10 mouse cellular contexts compared by ENCODE assay signal in genomic region chr15:102003516-102003915, GRCm38 (mm10). TPM values are rescaled to one million over a fixed set of nuclear protein-coding genes. Genes with fewer than 3 reads are reported as not detected.
DNase-seq lines count a peak whose midpoint lies in the region; ATAC-seq lines count a peak whose summit lies in the region.
"Had no signal": no experiment of that assay in that cellular context is flagged by ENCODE, and none has a peak within 500 bp of the region (broad histone marks: within the 10 kb centered on the region; RNA-seq: fewer than 3 reads in every experiment).

No protein-coding gene starts in this region.

- H3K9me3 ChIP-seq in heart, embryonic 16.5 days (replicated peaks; ENCODE audit: control insufficient read depth, low read length) = no peaks in the 10 kb centered on the region
- no peaks in the 10 kb centered on the region for H3K9me3 ChIP-seq in embryonic facial prominence, embryonic 15.5 days (replicated peaks)
- H3K9me3 ChIP-seq in limb, embryonic 11.5 days (ENCODE audit: control insufficient read depth, low read length) = no peaks in the 10 kb centered on the region
- H3K9me3 ChIP-seq in midbrain, embryonic 15.5 days = no peaks in the 10 kb centered on the region

- no peak for DNase-seq in heart, postnatal 14 days
- no peak for DNase-seq in limb, embryonic 11.5 days (ENCODE audit: low spot score)
- no peak for DNase-seq in layer of hippocampus, adult 9-10 months (ENCODE audit: low spot score)
- no peak for DNase-seq in thymus, postnatal 4 days

- H3K4me2 ChIP-seq in heart, embryonic 16.5 days (ENCODE audit: low read depth, low read length) = peak overlapping the region; percentile 62
- H3K4me2 ChIP-seq in embryonic facial prominence, embryonic 15.5 days (replicated peaks) = peak overlapping the region; percentile 54
- H3K4me2 ChIP-seq in limb, embryonic 11.5 days (ENCODE audit: low read depth, severe bottlenecking) = peak overlapping the region; percentile 48
- peak overlapping the region; percentile 45; the same call in 1 of the 2 replicates for H3K4me2 ChIP-seq in midbrain, embryonic 15.5 days

- intact Hi-C loops in heart, postnatal 14 days (cut with DNase I) = no loop called here

- peak overlapping the region; percentile 41 for H3K4me3 ChIP-seq in heart, embryonic 16.5 days (ENCODE audit: low read length)
- peak overlapping the region; percentile 37 for H3K4me3 ChIP-seq in embryonic facial prominence, embryonic 15.5 days (replicated peaks)
- peak overlapping the region; percentile 27 for H3K4me3 ChIP-seq in limb, embryonic 11.5 days (ENCODE audit: low read depth, low read length)
- H3K4me3 ChIP-seq in midbrain, embryonic 15.5 days = peak overlapping the region; percentile 12; the same call in 1 of the 2 replicates

- no peaks in the 10 kb centered on the region for H3K36me3 ChIP-seq in heart, embryonic 16.5 days (ENCODE audit: control insufficient read depth, insufficient read depth)
- H3K36me3 ChIP-seq in embryonic facial prominence, embryonic 15.5 days = no peaks in the 10 kb centered on the region
- no peaks in the 10 kb centered on the region for H3K36me3 ChIP-seq in limb, embryonic 11.5 days (ENCODE audit: control insufficient read depth, insufficient read depth, low read length)
- no peaks in the 10 kb centered on the region for H3K36me3 ChIP-seq in midbrain, embryonic 15.5 days (replicated peaks)

- no peak overlapping the region for H3K27ac ChIP-seq in heart, embryonic 16.5 days (ENCODE audit: low read length)
- no peak overlapping the region for H3K27ac ChIP-seq in embryonic facial prominence, embryonic 15.5 days (replicated peaks)
- no peak overlapping the region for H3K27ac ChIP-seq in limb, embryonic 11.5 days (replicated peaks; ENCODE audit: low read depth, low read length)
- no peak overlapping the region for H3K27ac ChIP-seq in midbrain, embryonic 15.5 days

- ATAC-seq in heart, embryonic 16.5 days (replicated peaks; ENCODE audit: extremely low read depth, insufficient read depth, low FRiP score) = no peak
- ATAC-seq in embryonic facial prominence, embryonic 15.5 days (ENCODE audit: insufficient number of reproducible peaks, low FRiP score, low TSS enrichment, low read depth) = no peak
- no peak for ATAC-seq in limb, embryonic 11.5 days (ENCODE audit: insufficient number of reproducible peaks, low FRiP score, low TSS enrichment, low read depth)
- no peak for ATAC-seq in midbrain, embryonic 15.5 days (replicated peaks)
- ATAC-seq in megakaryocyte-erythroid progenitor cell, adult 5-6 weeks (replicated peaks; ENCODE audit: low FRiP score, low TSS enrichment, poor library complexity, severe bottlenecking) = no peak

- H3K4me1 ChIP-seq in heart, embryonic 16.5 days (ENCODE audit: control insufficient read depth, insufficient read depth, low read length) = peaks cover 7% of the 10 kb centered on the region; the same call in 1 of the 2 replicates
- H3K4me1 ChIP-seq in embryonic facial prominence, embryonic 15.5 days = peaks cover 40% of the 10 kb centered on the region
- peaks cover 16% of the 10 kb centered on the region for H3K4me1 ChIP-seq in limb, embryonic 11.5 days (ENCODE audit: control insufficient read depth, insufficient read depth, low read length)
- peaks cover 8% of the 10 kb centered on the region for H3K4me1 ChIP-seq in midbrain, embryonic 15.5 days

- H3K9ac ChIP-seq in heart, embryonic 16.5 days (ENCODE audit: low read length) = peak overlapping the region; percentile 67
- H3K9ac ChIP-seq in embryonic facial prominence, embryonic 15.5 days = peak overlapping the region; percentile 23
- no peak overlapping the region for H3K9ac ChIP-seq in limb, embryonic 11.5 days (ENCODE audit: low read length)
- H3K9ac ChIP-seq in midbrain, embryonic 15.5 days = no peak overlapping the region

- peaks cover 25% of the 10 kb centered on the region for H3K27me3 ChIP-seq in heart, embryonic 16.5 days (ENCODE audit: control insufficient read depth, insufficient read depth, low read length)
- peaks cover 67% of the 10 kb centered on the region for H3K27me3 ChIP-seq in embryonic facial prominence, embryonic 15.5 days
- peaks cover 17% of the 10 kb centered on the region for H3K27me3 ChIP-seq in limb, embryonic 11.5 days (ENCODE audit: control insufficient read depth, insufficient read depth, low read length)
- H3K27me3 ChIP-seq in midbrain, embryonic 15.5 days (replicated peaks) = peaks cover 64% of the 10 kb centered on the region

- 28% methylated on average over 12 of the region's 12 CpGs for WGBS in heart, embryonic 16.5 days
- 23% methylated on average over 12 of the region's 12 CpGs for whole genome bisulfite sequencing in embryonic facial prominence, embryonic 15.5 days
- 12% methylated on average over 12 of the region's 12 CpGs for WGBS in limb, embryonic 11.5 days
- 16% methylated on average over 12 of the region's 12 CpGs for WGBS in midbrain, embryonic 15.5 days

RNA-seq across cellular contexts. Expression of gene Krt8, which starts 0.8 kb away (rescaled TPM):
- 132 and 209 TPM in 2 replicates for polyA plus RNA-seq in heart, embryonic 16.5 days (2015; fragmentation: Nextera tagmentation; extraction: Ambion mirVana)
- total RNA-seq in heart, postnatal 14 days (2021) = 1 to 10 TPM; 4.2 to 7.0 TPM
- 131 and 181 TPM in 2 replicates for polyA plus RNA-seq in embryonic facial prominence, embryonic 15.5 days (2015; fragmentation: Nextera tagmentation; extraction: Ambion mirVana)
- polyA plus RNA-seq in limb, embryonic 11.5 days (2014; fragmentation: Nextera tagmentation; extraction: Ambion mirVana) = 21.3 and 22.7 TPM in 2 replicates
- 1.8 and 2.0 TPM in 2 replicates for polyA plus RNA-seq in midbrain, embryonic 15.5 days (2015; fragmentation: Nextera tagmentation; extraction: Ambion mirVana)
- total RNA-seq in megakaryocyte-erythroid progenitor cell, adult 5-6 weeks (2014; fragmentation: Nextera tagmentation) = 0.17 and 1.5 TPM in 2 replicates
- 0.27 TPM in 1 of 2 replicates, not detected in the other for total RNA-seq in megakaryocyte-erythroid progenitor cell, adult 5-6 weeks (2017)
- total RNA-seq: CH12.LX had no signal

RNA-seq across cellular contexts. Expression of gene Krt18, which starts 24.5 kb away (rescaled TPM):
- polyA plus RNA-seq in heart, embryonic 16.5 days (2015; fragmentation: Nextera tagmentation; extraction: Ambion mirVana) = 127 and 215 TPM in 2 replicates
- 10 to 100 TPM in 1 of 2 experiments, 1 to 10 TPM in 1; 4.9 to 10.4 TPM for total RNA-seq in heart, postnatal 14 days (2021)
- polyA plus RNA-seq in embryonic facial prominence, embryonic 15.5 days (2015; fragmentation: Nextera tagmentation; extraction: Ambion mirVana) = 87.8 and 119 TPM in 2 replicates
- polyA plus RNA-seq in limb, embryonic 11.5 days (2014; fragmentation: Nextera tagmentation; extraction: Ambion mirVana) = 26.8 and 30.1 TPM in 2 replicates
- polyA plus RNA-seq in midbrain, embryonic 15.5 days (2015; fragmentation: Nextera tagmentation; extraction: Ambion mirVana) = 3.3 and 4.4 TPM in 2 replicates
- 8.3 TPM in 1 of 2 replicates, not detected in the other for total RNA-seq in megakaryocyte-erythroid progenitor cell, adult 5-6 weeks (2014; fragmentation: Nextera tagmentation)
- total RNA-seq in megakaryocyte-erythroid progenitor cell, adult 5-6 weeks (2017) = 7.2 and 11.5 TPM in 2 replicates

RNA-seq across cellular contexts. Expression of gene Krt78, which starts 49.4 kb away (rescaled TPM):
- polyA plus RNA-seq in heart, embryonic 16.5 days (2015; fragmentation: Nextera tagmentation; extraction: Ambion mirVana) = 0.14 TPM in 1 of 2 replicates, not detected in the other
- total RNA-seq in heart, postnatal 14 days (2021) = not detected
- 11.5 and 14.1 TPM in 2 replicates for polyA plus RNA-seq in embryonic facial prominence, embryonic 15.5 days (2015; fragmentation: Nextera tagmentation; extraction: Ambion mirVana)
- polyA plus RNA-seq in limb, embryonic 11.5 days (2014; fragmentation: Nextera tagmentation; extraction: Ambion mirVana) = not detected in 2 replicates
- polyA plus RNA-seq in midbrain, embryonic 15.5 days (2015; fragmentation: Nextera tagmentation; extraction: Ambion mirVana) = not detected in 2 replicates
- not detected in 2 replicates for total RNA-seq in megakaryocyte-erythroid progenitor cell, adult 5-6 weeks (2014; fragmentation: Nextera tagmentation)
- total RNA-seq in megakaryocyte-erythroid progenitor cell, adult 5-6 weeks (2017) = not detected in 2 replicates
- total RNA-seq: CH12.LX; gastrocnemius, postnatal 4 days had no signal

Comparison
In these comparisons a context has a peak if more than half of its experiments do, and no peak if none do; other contexts are left out.
1. H3K9ac ChIP-seq: peak in heart, embryonic 16.5 days (single experiment) and embryonic facial prominence, embryonic 15.5 days (single experiment); none in limb, embryonic 11.5 days (single experiment) and midbrain, embryonic 15.5 days (single experiment).
2. RNA of gene Krt78, which starts 49.4 kb away (polyA plus RNA-seq): 11.5 to 14.1 TPM in embryonic facial prominence, embryonic 15.5 days; 0.14 TPM in heart, embryonic 16.5 days, not detected in limb, embryonic 11.5 days and not detected in midbrain, embryonic 15.5 days; every median in the first group is over 10 times any median in the second.
3. Peak in every context shown above with its lines, with median percentiles within 50 percentile points of each other: H3K4me2 ChIP-seq and H3K4me3 ChIP-seq.